Mouse (Mus musculus) heart, postnatal 36 days (tissue): ENCODE results near the gene Vti1a. TPM values are rescaled to one million over a fixed set of nuclear protein-coding genes. Genes with fewer than 3 reads are reported as not detected.
A peak's percentile ranks its signal among the peaks of the same experiment; 100 is the strongest.

Experiments
- DNase-seq, 2 experiments: peaks; one replicate each; pipeline ENCODE4 v3.0.0; 2021 to 2022
- intact Hi-C: fragments of 180-260 bp; cut with DNase I; formaldehyde crosslinking; loops from one replicate; pipeline ENCODE4 v1.15.1; 2025
- total RNA-seq, 2 experiments: library from RNA; stranded (reverse); gene quantifications; 2 replicates each; pipeline ENCODE4 v1.2.3; 2021

Vti1a gene
- total RNA-seq, 2 experiments from 2014 or later = 17.2 to 18.3 TPM

GRCm38 (mm10) chr19:55577306-55578042 is 261.4 kb downstream of the Vti1a start:
- no peak for DNase-seq
- intact Hi-C loops = no loop called here

- intact Hi-C loops = no loop called here
- DNase-seq = no peak
Observed at GRCm38 (mm10) chr19:55578094-55579085, 262.3 kb downstream of the Vti1a start.

GRCm38 (mm10) chr19:55579310-55579709 is 263.2 kb downstream of the Vti1a start:
- intact Hi-C loops = no loop called here
- DNase-seq = no peak

DNA sequence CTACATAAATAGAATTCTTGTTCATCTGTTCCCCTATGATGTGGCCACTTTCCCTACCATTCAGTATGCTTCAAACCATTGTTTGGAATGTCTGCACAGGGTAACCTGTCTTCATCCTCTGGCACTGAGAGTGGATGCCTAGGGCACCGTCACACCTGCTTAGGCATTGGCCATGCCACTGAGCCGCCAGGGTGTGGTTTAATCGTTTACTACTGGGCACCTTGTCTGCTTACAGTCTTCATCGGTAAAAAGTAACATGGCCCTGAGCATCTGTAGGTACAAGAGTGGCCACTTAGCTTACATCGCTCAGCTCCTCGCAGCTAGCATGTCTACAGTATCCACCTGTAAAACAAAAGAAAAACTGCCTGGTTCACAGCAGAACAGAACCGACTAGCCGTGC is 264.1 kb downstream of the Vti1a start:
- DNase-seq = no peak
- intact Hi-C loops = no loop called here

DNA sequence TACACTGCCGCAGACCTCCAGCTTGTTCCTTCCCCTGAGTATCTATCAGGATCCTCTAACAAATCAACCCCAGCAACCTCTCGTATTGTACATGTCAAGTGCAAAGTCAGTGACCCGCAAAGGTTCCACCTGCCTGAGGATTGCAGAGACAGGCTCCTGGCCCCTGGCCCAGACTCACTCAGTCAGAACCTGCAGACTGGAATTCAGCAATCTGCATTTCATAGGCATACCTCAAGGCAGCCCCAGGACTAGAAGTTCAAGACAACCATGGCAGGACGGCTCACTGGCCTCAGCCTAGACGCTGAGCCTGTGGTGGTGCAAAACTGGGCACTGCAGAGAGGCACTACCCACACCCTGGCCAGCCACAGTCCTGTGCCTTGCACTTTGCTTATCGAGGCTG is 264.6 kb downstream of the Vti1a start:
- intact Hi-C loops = no loop called here
- DNase-seq = no peak

DNA sequence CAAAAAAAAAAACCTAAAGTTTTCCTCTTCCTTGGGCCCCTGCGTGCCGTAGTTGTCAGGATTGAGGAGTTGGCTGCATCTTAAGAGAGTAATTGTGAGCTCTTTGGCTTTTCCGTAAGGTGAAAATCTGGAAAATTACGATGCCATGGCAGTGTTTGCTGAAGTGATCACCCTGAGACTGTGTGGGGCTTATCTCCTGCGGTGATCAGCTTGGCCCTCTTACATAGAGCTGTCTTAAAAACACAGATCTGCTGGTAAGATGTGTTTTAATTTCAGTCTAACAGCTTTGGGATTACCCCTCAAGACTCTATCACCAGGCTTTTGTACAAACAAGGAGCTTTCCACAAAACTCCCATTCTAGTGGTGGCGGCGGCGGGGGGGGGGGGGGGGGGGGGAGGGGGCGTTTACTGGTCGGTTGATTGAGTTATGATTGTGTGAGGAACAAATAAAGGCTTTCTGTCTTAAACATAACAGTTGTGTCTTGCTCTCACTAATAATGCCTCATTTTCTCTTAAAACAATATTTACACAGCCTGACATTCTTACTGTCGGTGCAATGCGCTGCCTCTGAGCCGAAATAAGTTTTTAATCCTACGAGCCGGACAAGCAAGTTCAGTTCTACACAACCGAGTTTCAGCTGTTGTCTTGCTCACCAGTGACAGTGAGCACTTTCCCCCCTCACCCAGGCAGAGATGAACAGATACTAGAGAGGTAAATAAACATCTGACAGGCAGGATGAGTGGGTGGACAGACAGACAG is 267.0 kb downstream of the Vti1a start:
- intact Hi-C loops = no loop called here
- no peak for DNase-seq

DNA sequence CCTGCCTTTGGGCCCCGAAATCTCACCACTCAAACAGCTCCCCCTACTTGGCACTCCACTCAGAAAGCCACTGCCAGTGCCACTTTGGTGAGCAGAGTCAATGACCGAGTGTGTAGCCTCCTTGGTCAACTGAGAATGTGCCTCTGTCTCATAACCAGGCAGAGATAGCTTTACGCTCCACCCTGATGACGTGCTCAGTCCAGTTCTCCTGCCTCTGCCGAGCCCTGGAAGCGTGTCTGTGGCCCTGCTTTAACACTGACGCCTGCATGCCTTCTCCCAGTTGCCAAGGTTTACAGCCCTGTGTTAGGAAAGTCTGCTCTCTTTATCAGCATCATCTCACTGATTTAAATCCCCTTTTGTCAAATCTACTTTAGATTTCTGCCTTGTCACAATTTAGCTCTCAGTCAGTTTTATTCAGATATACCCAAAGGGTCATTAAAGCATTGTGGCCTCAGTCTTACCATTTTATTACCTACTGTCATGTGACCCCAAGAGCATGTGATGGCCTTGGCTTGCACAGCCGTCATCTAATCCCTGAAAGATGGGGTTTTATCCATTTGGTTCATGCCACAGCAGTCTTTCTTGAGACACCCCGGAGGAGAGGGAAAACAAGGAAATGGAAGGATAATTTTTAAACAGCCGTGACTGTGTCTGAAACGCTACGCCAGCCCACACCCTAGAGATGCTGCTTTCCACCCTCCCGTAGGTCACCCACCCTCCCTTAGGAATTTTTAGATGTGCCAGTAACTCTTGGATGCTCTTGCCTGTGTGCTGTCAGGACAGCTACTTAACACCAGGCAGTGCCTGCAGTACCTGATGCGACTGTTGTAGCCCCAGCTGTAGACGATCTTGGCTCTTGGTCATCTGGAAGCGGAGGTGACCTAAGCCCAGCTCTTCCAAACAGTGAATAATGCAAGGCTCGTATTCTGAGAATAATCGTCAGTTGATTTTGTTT is 269.5 kb downstream of the Vti1a start:
- peak in 1 of 2 experiments; percentile 18 for DNase-seq
- intact Hi-C loops = no loop called here

DNA sequence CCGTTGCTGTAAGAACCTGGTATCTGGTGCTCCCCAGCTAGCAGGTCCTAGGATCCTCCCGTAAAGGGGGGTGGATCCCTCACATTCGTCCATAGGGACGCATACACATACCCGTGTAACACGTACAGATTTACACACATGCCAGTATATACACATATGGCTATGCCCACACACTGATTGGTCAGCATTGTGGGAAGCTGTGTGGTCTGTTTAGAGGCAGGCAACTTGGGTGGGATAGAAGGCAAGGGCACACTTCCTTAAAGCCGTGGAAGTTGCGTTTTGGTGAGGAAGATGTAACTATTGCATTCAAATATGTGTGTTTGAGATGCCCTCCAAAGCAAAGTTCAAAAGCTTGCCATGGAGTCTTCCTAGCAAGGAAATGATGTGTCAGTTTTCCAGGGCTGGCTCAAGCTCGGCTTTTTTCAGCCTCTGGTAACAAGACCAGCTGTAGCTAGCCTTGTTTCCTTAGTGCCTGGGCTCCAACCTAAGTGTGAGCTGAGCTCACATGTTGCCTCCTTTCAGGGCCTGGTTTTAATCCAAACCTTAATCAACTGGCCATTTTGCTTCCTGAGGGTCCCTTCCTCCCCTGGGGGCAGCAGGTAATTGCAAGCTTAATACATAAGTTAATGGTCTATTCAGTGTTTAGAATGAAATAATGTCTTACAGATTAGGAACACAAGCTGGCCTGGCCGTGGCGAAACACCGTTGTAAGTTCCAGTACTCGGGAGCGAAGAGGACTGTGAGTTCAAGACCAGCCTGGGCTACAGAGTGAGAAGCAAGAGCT is 271.7 kb downstream of the Vti1a start:
- intact Hi-C loops = no loop called here

GRCm38 (mm10) chr19:55588948-55589896 is 273.1 kb downstream of the Vti1a start:
- no peak for DNase-seq
- intact Hi-C loops = no loop called here

More for the DNA sequence above, 271.7 kb downstream of the Vti1a start:
- DNase-seq = no peak

DNA sequence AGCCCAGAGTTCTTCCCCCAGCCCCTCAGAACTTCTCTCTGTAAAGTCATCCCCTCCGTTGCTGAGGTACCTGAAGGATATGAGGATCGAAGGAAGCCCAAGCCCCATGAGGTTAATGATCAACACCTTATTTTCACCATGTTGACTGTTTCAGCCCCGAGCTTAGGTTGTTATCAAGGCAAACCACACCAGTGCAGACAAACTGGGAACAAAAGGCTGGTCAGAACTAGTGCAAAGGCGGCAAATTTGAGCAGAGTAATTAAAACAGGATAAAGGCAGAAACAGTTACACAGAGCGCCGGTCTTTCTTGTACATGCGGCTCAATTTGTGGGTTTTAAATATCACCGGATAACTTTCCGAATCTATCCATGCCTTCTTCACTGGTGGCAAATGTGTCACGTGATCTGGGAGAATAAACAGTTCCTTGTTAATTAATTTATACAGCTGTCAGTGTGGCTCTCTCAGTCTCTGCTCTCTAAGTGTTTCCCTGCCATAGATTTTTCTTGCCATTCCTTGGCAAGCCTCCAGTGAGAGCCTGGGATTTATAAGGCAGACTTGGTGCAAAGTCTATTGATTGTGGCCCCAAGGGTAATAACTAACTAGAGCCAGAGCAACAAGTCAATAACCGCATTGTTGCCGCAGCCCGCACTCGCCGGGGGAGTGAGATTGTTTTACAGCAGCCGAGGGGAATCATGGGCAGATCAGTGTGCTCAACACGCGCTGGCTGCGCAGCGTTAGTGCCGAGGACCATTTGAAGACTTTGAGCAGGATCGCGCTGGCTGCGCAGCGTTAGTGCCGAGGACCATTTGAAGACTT is 277.0 kb downstream of the Vti1a start:
- intact Hi-C loops = no loop called here
- no peak for DNase-seq

DNA sequence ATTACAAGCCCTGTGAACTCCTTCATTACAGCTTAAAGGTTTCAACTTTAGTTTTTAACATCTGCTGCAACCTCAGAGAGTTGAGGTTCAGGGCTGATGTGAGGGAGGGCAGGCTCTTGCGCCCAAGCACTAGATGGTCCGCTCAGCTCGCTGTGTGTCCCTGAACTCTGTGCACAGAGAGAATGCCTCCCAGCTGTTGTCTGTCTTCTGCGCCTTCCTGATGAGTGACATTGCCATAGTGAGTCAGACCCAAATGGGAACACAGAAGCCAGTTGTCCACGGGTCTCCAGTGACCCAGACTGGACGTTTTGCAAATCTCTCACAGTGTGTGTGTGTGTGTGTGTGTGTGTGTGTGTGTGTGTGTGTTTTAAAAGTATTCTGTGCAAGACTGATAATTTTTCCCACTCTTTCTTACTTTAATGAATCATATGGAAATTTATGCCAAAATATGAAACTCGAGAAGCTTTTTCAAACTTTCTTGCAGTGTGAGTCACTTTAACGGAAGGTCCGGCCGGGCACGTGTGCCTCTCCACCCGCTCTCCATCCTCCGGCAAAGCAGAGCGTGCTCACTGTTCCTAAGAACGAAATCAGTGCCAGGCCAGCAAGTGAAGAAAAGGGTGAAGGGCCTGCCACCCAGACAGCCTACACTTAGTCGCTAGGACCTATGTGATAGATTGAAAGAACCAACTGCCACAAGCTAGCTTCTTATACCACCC is 277.8 kb downstream of the Vti1a start:
- DNase-seq = peak; percentile 31

DNA sequence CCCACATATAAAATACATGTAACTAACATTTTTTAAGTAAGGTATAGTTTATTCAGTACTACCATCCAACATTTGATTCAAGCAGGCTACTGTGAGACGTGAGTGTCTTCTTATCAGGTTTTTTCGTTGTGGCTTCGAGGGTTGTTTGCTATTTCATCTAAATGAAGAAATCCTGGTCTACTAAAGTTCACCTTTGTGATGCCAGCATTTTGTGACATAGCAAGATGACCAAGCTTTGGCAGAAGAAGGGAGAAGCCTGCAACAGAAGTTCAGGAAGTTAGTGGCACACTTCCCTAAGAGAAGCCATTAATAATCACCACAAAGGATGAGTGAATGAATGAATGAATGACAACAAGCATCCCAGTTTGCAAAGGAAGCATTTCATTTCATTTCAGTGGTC is 278.4 kb downstream of the Vti1a start:
- no peak for DNase-seq
- intact Hi-C loops = no loop called here

More for the DNA sequence above, 277.8 kb downstream of the Vti1a start:
- intact Hi-C loops = no loop called here

GRCm38 (mm10) chr19:55595945-55596649 is 280.0 kb downstream of the Vti1a start:
- DNase-seq = no peak
- intact Hi-C loops = no loop called here

- intact Hi-C loops = no loop called here
- DNase-seq = no peak
Observed at GRCm38 (mm10) chr19:55596804-55597203, 280.7 kb downstream of the Vti1a start.

DNA sequence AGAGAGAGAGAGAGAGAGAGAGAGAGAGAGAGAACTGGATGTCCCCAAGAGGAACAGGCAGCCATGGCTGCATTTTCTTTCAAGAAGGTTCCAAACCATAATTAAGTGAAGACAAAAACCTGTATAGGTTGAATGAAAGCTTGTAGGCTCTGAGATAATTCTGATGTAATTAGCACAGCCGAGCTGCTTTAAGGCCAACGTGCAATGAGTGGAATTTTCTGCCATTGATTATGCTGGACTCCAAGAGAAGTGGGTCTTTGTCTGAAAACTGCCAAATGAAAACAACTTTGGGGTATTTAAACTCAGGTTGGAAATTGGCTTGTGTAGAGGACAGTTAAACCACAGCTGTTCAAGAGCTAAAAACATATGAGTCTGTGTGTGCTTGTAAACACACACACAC is 281.2 kb downstream of the Vti1a start:
- intact Hi-C loops = no loop called here
- no peak for DNase-seq

- intact Hi-C loops = no loop called here
- DNase-seq = no peak
Observed at GRCm38 (mm10) chr19:55597951-55598350, 281.9 kb downstream of the Vti1a start.
